In the genomic region with DNA sequence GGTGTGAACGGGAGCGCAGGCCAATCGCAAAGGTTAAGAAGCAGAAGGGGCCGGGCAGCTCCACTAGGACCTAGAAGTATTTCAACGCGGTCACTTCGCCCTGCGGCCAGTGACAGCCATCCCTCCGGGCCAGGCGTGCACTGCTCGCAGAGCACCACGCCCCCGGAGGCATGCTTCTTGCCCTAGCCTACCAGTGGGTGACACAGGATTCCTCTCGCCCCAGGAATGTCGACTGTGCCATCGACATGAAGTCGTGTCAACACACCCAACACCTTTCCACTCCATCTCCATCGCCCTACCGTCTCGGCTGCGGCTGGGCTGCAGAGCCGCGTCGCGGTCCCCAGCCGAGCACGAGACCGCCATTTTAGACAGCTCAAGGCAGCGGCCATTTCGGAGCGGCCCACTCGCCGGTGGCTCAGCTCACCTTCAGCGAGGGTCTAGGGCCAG, we compare ENCODE assay signal across 8 mouse cellular contexts. TPM values are rescaled to one million over a fixed set of nuclear protein-coding genes. Genes with fewer than 3 reads are reported as not detected.
DNase-seq lines count a peak whose midpoint lies in the region; ATAC-seq and TF ChIP-seq lines count a peak whose summit lies in the region.

No protein-coding gene starts in this region.

- no peaks in the 10 kb centered on the region for H3K27me3 ChIP-seq in heart, embryonic 11.5 days (ENCODE audit: control insufficient read depth, insufficient read depth, low read length)
- no peaks in the 10 kb centered on the region for H3K27me3 ChIP-seq in embryonic facial prominence, embryonic 15.5 days
- no peaks in the 10 kb centered on the region for H3K27me3 ChIP-seq in heart, postnatal 0 days (ENCODE audit: control insufficient read depth, insufficient read depth, low read length)
- H3K27me3 ChIP-seq in stomach, embryonic 16.5 days (ENCODE audit: control insufficient read depth, insufficient read depth, low read length), result no peaks in the 10 kb centered on the region

- H3K4me1 ChIP-seq in heart, embryonic 11.5 days (ENCODE audit: control insufficient read depth, insufficient read depth, low read length), result peaks cover 6% of the 10 kb centered on the region
- H3K4me1 ChIP-seq in embryonic facial prominence, embryonic 15.5 days, result peaks cover 12% of the 10 kb centered on the region
- H3K4me1 ChIP-seq in heart, postnatal 0 days (ENCODE audit: control insufficient read depth, insufficient read depth), result peaks cover 13% of the 10 kb centered on the region
- H3K4me1 ChIP-seq in stomach, embryonic 16.5 days (ENCODE audit: control insufficient read depth, insufficient read depth, low read length), result peaks cover 5% of the 10 kb centered on the region

- WGBS in heart, embryonic 11.5 days (ENCODE audit: insufficient replicate concordance), result under 1% methylated on average over 34 of the region's 34 CpGs
- WGBS in embryonic facial prominence, embryonic 15.5 days, result under 1% methylated on average over 34 of the region's 34 CpGs
- under 1% methylated on average over 34 of the region's 34 CpGs for WGBS in heart, postnatal 0 days
- under 1% methylated on average over 34 of the region's 34 CpGs for WGBS in stomach, embryonic 16.5 days

- H3K36me3 ChIP-seq in heart, embryonic 11.5 days (ENCODE audit: control insufficient read depth, insufficient read depth, low read length), result 0 out of 2 replicates have a peak, but pooled peaks cover 2% of the 10 kb centered on the region
- peaks cover 7% of the 10 kb centered on the region; the same call in 1 of the 2 replicates for H3K36me3 ChIP-seq in embryonic facial prominence, embryonic 15.5 days
- peaks cover 11% of the 10 kb centered on the region; the same call in 1 of the 2 replicates for H3K36me3 ChIP-seq in heart, postnatal 0 days (replicated peaks; ENCODE audit: control insufficient read depth, insufficient read depth, low read length)
- H3K36me3 ChIP-seq in stomach, embryonic 16.5 days (ENCODE audit: control insufficient read depth, insufficient read depth, low read length), result no peaks in the 10 kb centered on the region

- H3K9ac ChIP-seq in heart, embryonic 11.5 days (ENCODE audit: low read depth, low read length), result peak overlapping the region; percentile 84
- H3K9ac ChIP-seq in embryonic facial prominence, embryonic 15.5 days, result peak overlapping the region; percentile 82
- peak overlapping the region; percentile 69 for H3K9ac ChIP-seq in heart, postnatal 0 days (replicated peaks; ENCODE audit: low read depth, low read length)
- peak overlapping the region; percentile 79 for H3K9ac ChIP-seq in stomach, embryonic 16.5 days (ENCODE audit: low read length)

- no peak; the same call in 1 of the 2 replicates for TF ChIP-seq EP300 in heart, postnatal 0 days (IDR thresholded peaks at IDR 0.05; ENCODE audit: low read depth)

- no peak for DNase-seq in heart, adult 8-10 months (ENCODE audit: low spot score)
- peak; percentile 92 for DNase-seq in adrenal gland, adult 2 months
- DNase-seq in heart, postnatal 0 days (ENCODE audit: low spot score), result peak; percentile 69
- peak; percentile 80 to 89 for DNase-seq in kidney, postnatal 4 days
- peak; percentile 82 for DNase-seq in lung, postnatal 36 days

- peak overlapping the region; percentile 87 for H3K4me2 ChIP-seq in heart, embryonic 11.5 days
- H3K4me2 ChIP-seq in embryonic facial prominence, embryonic 15.5 days (replicated peaks), result peak overlapping the region; percentile 85
- peak overlapping the region; percentile 70 for H3K4me2 ChIP-seq in heart, postnatal 0 days (ENCODE audit: low read depth, low read length)
- peak overlapping the region; percentile 77 for H3K4me2 ChIP-seq in stomach, embryonic 16.5 days (ENCODE audit: low read depth, low read length)

- H3K4me3 ChIP-seq in heart, embryonic 11.5 days (ENCODE audit: low read depth, low read length), result peak overlapping the region; percentile 59
- peak overlapping the region; percentile 69 for H3K4me3 ChIP-seq in embryonic facial prominence, embryonic 15.5 days (replicated peaks)
- peak overlapping the region; percentile 59 for H3K4me3 ChIP-seq in heart, postnatal 0 days (ENCODE audit: low read depth, low read length)
- peak overlapping the region; percentile 59 for H3K4me3 ChIP-seq in stomach, embryonic 16.5 days (replicated peaks; ENCODE audit: low read length)

- H3K27ac ChIP-seq in heart, embryonic 11.5 days (ENCODE audit: low read depth, low read length), result peak overlapping the region; percentile 93
- H3K27ac ChIP-seq in embryonic facial prominence, embryonic 15.5 days (replicated peaks), result peak overlapping the region; percentile 98
- peak overlapping the region; percentile 96 for H3K27ac ChIP-seq in heart, postnatal 0 days (ENCODE audit: low read depth)
- H3K27ac ChIP-seq in stomach, embryonic 16.5 days (ENCODE audit: low read length), result peak overlapping the region; percentile 98

- ATAC-seq in heart, embryonic 11.5 days (replicated peaks; ENCODE audit: insufficient number of reproducible peaks, low FRiP score, low TSS enrichment), result peak; percentile 87
- ATAC-seq in embryonic facial prominence, embryonic 15.5 days (ENCODE audit: insufficient number of reproducible peaks, low FRiP score, low TSS enrichment, low read depth), result peak; percentile 88
- peak; percentile 80 for ATAC-seq in heart, postnatal 0 days (ENCODE audit: insufficient read depth, low read depth)
- peak; percentile 88 for ATAC-seq in stomach, embryonic 16.5 days (ENCODE audit: insufficient read depth, low FRiP score)

- no peaks in the 10 kb centered on the region for H3K9me3 ChIP-seq in heart, embryonic 11.5 days (replicated peaks; ENCODE audit: control insufficient read depth, low read length)
- no peaks in the 10 kb centered on the region for H3K9me3 ChIP-seq in embryonic facial prominence, embryonic 15.5 days (replicated peaks)
- no peaks in the 10 kb centered on the region for H3K9me3 ChIP-seq in heart, postnatal 0 days (replicated peaks; ENCODE audit: control insufficient read depth, low read length)
- H3K9me3 ChIP-seq in stomach, embryonic 16.5 days (replicated peaks; ENCODE audit: control insufficient read depth, low read length), result no peaks in the 10 kb centered on the region

- TF ChIP-seq CTCF in heart, postnatal 0 days (IDR thresholded peaks at IDR 0.05; ENCODE audit: low read depth), result peak; percentile 18; the same call in 1 of the 2 replicates

RNA-seq across cellular contexts. Expression of a gene that starts 39.3 kb away (rescaled TPM):
- 884 and 1,030 TPM in 2 replicates for polyA plus RNA-seq in heart, embryonic 11.5 days (2014; fragmentation: Nextera tagmentation; extraction: Ambion mirVana)
- 1,000 to 10,000 TPM in 3 of 4 experiments, 100 to 1,000 TPM in 1; 989 to 1,111 (median 1,090) TPM for total RNA-seq in heart, adult 8-10 months (2022)
- total RNA-seq in adrenal gland, adult 2 months (2021), result 1,000 to 10,000 TPM in 1 of 2 experiments, 100 to 1,000 TPM in 1; 881 to 1,038 TPM
- 16.9 and 25.6 TPM in 2 replicates for polyA plus RNA-seq in adrenal gland, adult 2 months (2012; rRNA removed)
- 672 and 714 TPM in 2 replicates for polyA plus RNA-seq in embryonic facial prominence, embryonic 15.5 days (2015; fragmentation: Nextera tagmentation; extraction: Ambion mirVana)
- total RNA-seq in heart, postnatal 0 days (2014; rRNA removed; ENCODE audit: low replicate concordance), result 211 and 470 TPM in 2 replicates
- polyA plus RNA-seq in heart, postnatal 0 days (2015; fragmentation: Nextera tagmentation; extraction: Ambion mirVana), result 393 and 422 TPM in 2 replicates
- polyA plus RNA-seq in stomach, embryonic 16.5 days (2015; fragmentation: Nextera tagmentation; extraction: Ambion mirVana), result 678 and 699 TPM in 2 replicates

Comparison
In these comparisons a context has a peak if more than half of its experiments do, and no peak if none do; other contexts are left out.
1. RNA of a gene that starts 39.3 kb away (polyA plus RNA-seq): 884 to 1,030 TPM in heart, embryonic 11.5 days, 672 to 714 TPM in embryonic facial prominence, embryonic 15.5 days, 678 to 699 TPM in stomach, embryonic 16.5 days and 393 to 422 TPM in heart, postnatal 0 days; 16.9 to 25.6 TPM in adrenal gland, adult 2 months; every median in the first group is over 10 times any median in the second.
2. Peak in every context shown above with its lines, with median percentiles within 50 percentile points of each other: ATAC-seq, H3K27ac ChIP-seq, H3K4me2 ChIP-seq, H3K4me3 ChIP-seq and H3K9ac ChIP-seq.